Mouse (Mus musculus): ENCODE measurements around the gene Nkd2.

Nkd2 gene

GRCm38 (mm10) chr13:73847465-73847836 is at the start of gene Nkd2:
Gene Nkd2 (minus strand): TSS chr13:73847631.
- DNase-seq (ENCODE audit: low read depth): peak; percentile 40

GRCm38 (mm10) chr13:73892493-73893178 is 45.2 kb upstream of the Nkd2 start:
- no peak for DNase-seq (ENCODE audit: low read depth)

GRCm38 (mm10) chr13:73887415-73887874 is 40.0 kb upstream of the Nkd2 start:
- no peak for DNase-seq (ENCODE audit: low read depth)

- DNase-seq (ENCODE audit: low read depth): no peak
These were observed 39.2 kb upstream of the Nkd2 start for GRCm38 (mm10) chr13:73886601-73887000.

- DNase-seq (ENCODE audit: low read depth): no peak
These were observed 38.6 kb upstream of the Nkd2 start for GRCm38 (mm10) chr13:73886066-73886465.

- no peak for DNase-seq (ENCODE audit: low read depth)
These were observed 38.2 kb upstream of the Nkd2 start for GRCm38 (mm10) chr13:73885656-73886055.

GRCm38 (mm10) chr13:73881347-73881746 is 33.9 kb upstream of the Nkd2 start:
- no peak for DNase-seq (ENCODE audit: low read depth)

GRCm38 (mm10) chr13:73879824-73880223 is 32.4 kb upstream of the Nkd2 start:
- peak; percentile 25 for DNase-seq (ENCODE audit: low read depth)

- DNase-seq (ENCODE audit: low read depth): no peak
These were observed 24.7 kb upstream of the Nkd2 start for GRCm38 (mm10) chr13:73872159-73872558.

- no peak for DNase-seq (ENCODE audit: low read depth)
These were observed 604 bp downstream of the Nkd2 start for GRCm38 (mm10) chr13:73846589-73847464.

GRCm38 (mm10) chr13:73842696-73843095 is 4.7 kb downstream of the Nkd2 start:
- DNase-seq (ENCODE audit: low read depth): no peak

- DNase-seq (ENCODE audit: low read depth): no peak
These were observed 7.7 kb downstream of the Nkd2 start for GRCm38 (mm10) chr13:73839740-73840139.

- no peak for DNase-seq (ENCODE audit: low read depth)
These were observed 8.3 kb downstream of the Nkd2 start for GRCm38 (mm10) chr13:73839137-73839548.

- no peak for DNase-seq (ENCODE audit: low read depth)
These were observed 9.7 kb downstream of the Nkd2 start for GRCm38 (mm10) chr13:73837708-73838107.

GRCm38 (mm10) chr13:73836491-73836890 is 10.9 kb downstream of the Nkd2 start:
- no peak for DNase-seq (ENCODE audit: low read depth)

- DNase-seq (ENCODE audit: low read depth): no peak
These were observed 11.6 kb downstream of the Nkd2 start for GRCm38 (mm10) chr13:73835791-73836190.

GRCm38 (mm10) chr13:73833809-73834208 is 13.6 kb downstream of the Nkd2 start:
- no peak for DNase-seq (ENCODE audit: low read depth)

GRCm38 (mm10) chr13:73831486-73831885 is 15.9 kb downstream of the Nkd2 start:
- DNase-seq (ENCODE audit: low read depth): peak; percentile 36

GRCm38 (mm10) chr13:73827243-73827642 is 20.2 kb downstream of the Nkd2 start:
- DNase-seq (ENCODE audit: low read depth): no peak

GRCm38 (mm10) chr13:73823711-73824110 is 23.7 kb downstream of the Nkd2 start:
- no peak for DNase-seq (ENCODE audit: low read depth)

- DNase-seq (ENCODE audit: low read depth): peak; percentile 40
These were observed 25.1 kb downstream of the Nkd2 start for GRCm38 (mm10) chr13:73822187-73822800.

- no peak for DNase-seq (ENCODE audit: low read depth)
These were observed 26.2 kb downstream of the Nkd2 start for GRCm38 (mm10) chr13:73821251-73821650.

- DNase-seq (ENCODE audit: low read depth): no peak
These were observed 28.5 kb downstream of the Nkd2 start for GRCm38 (mm10) chr13:73818921-73819320.

Measured in c-Kit-positive CD71-positive TER-119-negative erythroid progenitor cells, embryonic 14.5 days (primary cell).